Mouse (Mus musculus) liver, embryonic 14.5 days (tissue): ENCODE data around the gene Xpo6.

Source experiments
- CTCF ChIP-seq: IDR thresholded peaks from 2 replicates; pipeline ENCODE4 v1.5.1; 2016; ENCODE audit warnings: antibody characterized with exemption, low read depth, control low read depth
- EP300 ChIP-seq: IDR thresholded peaks from 2 replicates; pipeline ENCODE4 v1.6.1; 2016; ENCODE audit warnings: antibody characterized with exemption, low read depth

DNA sequence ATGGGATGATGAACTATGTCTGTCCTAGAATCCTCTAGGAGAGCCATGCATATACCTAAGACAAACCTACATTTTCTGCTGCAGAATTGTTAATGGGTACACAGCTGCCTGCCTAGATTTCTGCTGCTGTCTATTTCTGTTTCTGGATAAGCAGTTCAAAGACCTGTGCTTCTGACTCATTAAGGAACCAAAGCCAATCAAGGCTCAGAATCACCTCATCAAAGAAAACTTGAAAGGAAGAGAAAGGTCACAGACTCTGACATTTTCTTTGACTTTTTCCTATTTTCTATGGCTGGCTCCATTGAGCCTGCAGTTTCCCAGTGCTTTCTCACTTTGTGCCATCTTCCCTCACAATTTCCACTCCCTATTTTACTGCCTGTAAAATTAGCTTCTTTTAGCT lies 21.5 kb downstream of the Xpo6 start:
- TF ChIP-seq EP300 (no peak), CTCF (no peak)
